23 mouse cellular contexts compared by ENCODE assay signal in the genomic region with DNA sequence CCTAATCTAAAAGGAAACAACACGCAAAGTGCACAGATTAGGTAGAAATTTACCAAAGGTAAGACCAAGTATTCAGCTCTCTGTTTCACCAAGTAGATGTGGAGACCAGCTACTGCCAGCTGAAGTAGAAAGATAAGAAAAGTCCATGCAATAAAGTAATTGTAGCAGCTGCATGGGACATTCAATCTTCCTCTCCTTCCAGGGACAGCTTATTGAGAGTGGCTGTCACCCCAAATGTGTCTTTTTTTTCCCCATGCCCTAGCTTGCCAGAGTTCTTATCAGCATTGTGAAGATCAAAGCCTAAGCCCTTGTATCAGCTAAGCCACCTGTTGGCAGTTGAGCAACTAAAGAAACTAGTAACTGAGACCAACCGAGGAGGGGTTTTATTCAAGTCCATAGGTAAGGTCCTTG.
DNase-seq lines count a peak whose midpoint lies in the region; ATAC-seq and TF ChIP-seq lines count a peak whose summit lies in the region.
"Had no signal": no experiment of that assay in that cellular context is flagged by ENCODE, and none has a peak within 500 bp of the region (broad histone marks: within the 10 kb centered on the region; RNA-seq: fewer than 3 reads in every experiment).

No protein-coding gene starts in this region.

- no peak overlapping the region; the same call in 1 of the 2 replicates for H3K4me3 ChIP-seq in G1E (ENCODE audit: low read depth, low read length)
- no peak overlapping the region for H3K4me3 ChIP-seq in liver, embryonic 11.5 days (ENCODE audit: low read depth, low read length)
- H3K4me3 ChIP-seq in midbrain, embryonic 16.5 days (ENCODE audit: low read depth, low read length) = no peak overlapping the region
- H3K4me3 ChIP-seq: embryonic facial prominence, embryonic 13.5 days; heart, embryonic 13.5 days; hindbrain, embryonic 15.5 days; left cerebral cortex, adult 2 months; limb, embryonic 10.5 days had no signal

- no peak for TF ChIP-seq CTCF in G1E (IDR thresholded peaks at IDR 0.05; ENCODE audit: low read depth, low read length)

- H3K36me3 ChIP-seq in G1E (replicated peaks) = no peaks in the 10 kb centered on the region
- no peaks in the 10 kb centered on the region for H3K36me3 ChIP-seq in liver, embryonic 11.5 days (ENCODE audit: control insufficient read depth, insufficient read depth, low read length)
- H3K36me3 ChIP-seq in midbrain, embryonic 16.5 days (ENCODE audit: control insufficient read depth, insufficient read depth, low read length) = no peaks in the 10 kb centered on the region
- H3K36me3 ChIP-seq: embryonic facial prominence, embryonic 13.5 days; heart, embryonic 13.5 days; hindbrain, embryonic 15.5 days; limb, embryonic 10.5 days had no signal

- H3K9me3 ChIP-seq in G1E (replicated peaks) = no peaks in the 10 kb centered on the region
- H3K9me3 ChIP-seq in liver, embryonic 11.5 days (ENCODE audit: control insufficient read depth, low read length) = no peaks in the 10 kb centered on the region
- H3K9me3 ChIP-seq in midbrain, embryonic 16.5 days (replicated peaks; ENCODE audit: control insufficient read depth, low read length, poor library complexity, severe bottlenecking) = no peaks in the 10 kb centered on the region
- H3K9me3 ChIP-seq: embryonic facial prominence, embryonic 13.5 days; heart, embryonic 13.5 days; hindbrain, embryonic 15.5 days; limb, embryonic 10.5 days had no signal

- 0 out of 2 replicates have a peak overlapping the region, but pooled peaks have one; percentile 29 for H3K27ac ChIP-seq in liver, embryonic 11.5 days (ENCODE audit: low read depth, low read length)
- no peak overlapping the region for H3K27ac ChIP-seq in midbrain, embryonic 16.5 days (ENCODE audit: low read length)
- H3K27ac ChIP-seq: embryonic facial prominence, embryonic 13.5 days; heart, embryonic 13.5 days; hindbrain, embryonic 15.5 days; kidney, postnatal 0 days; left cerebral cortex, adult 2 months; limb, embryonic 10.5 days had no signal

- peak overlapping the region; percentile 27; the same call in 1 of the 2 replicates for H3K4me2 ChIP-seq in liver, embryonic 11.5 days
- no peak overlapping the region for H3K4me2 ChIP-seq in midbrain, embryonic 16.5 days (ENCODE audit: low read length)
- H3K4me2 ChIP-seq: embryonic facial prominence, embryonic 13.5 days; heart, embryonic 13.5 days; hindbrain, embryonic 15.5 days had no signal

- peak; percentile 83 for ATAC-seq in G1E (ENCODE audit: extremely low read depth, insufficient number of reproducible peaks, low FRiP score, poor library complexity, severe bottlenecking)
- ATAC-seq in hematopoietic stem cell, adult 5-6 weeks (replicated peaks in 1 of 2; ENCODE audit: insufficient read depth in 1 of 2, low FRiP score in 2 of 2, low TSS enrichment in 1 of 2, low read depth in 1 of 2, poor library complexity in 2 of 2, severe bottlenecking in 2 of 2) = peak; percentile 32 to 42; a peak in 1 of 4 replicates
- ATAC-seq in liver, embryonic 11.5 days (replicated peaks; ENCODE audit: low FRiP score) = peak; percentile 82
- peak; percentile 86 for ATAC-seq in megakaryocyte progenitor cell, adult 5-6 weeks (replicated peaks; ENCODE audit: poor library complexity)
- ATAC-seq in midbrain, embryonic 16.5 days = no peak
- ATAC-seq: forebrain, embryonic 16.5 days had no signal

- DNase-seq in G1E (ENCODE audit: low spot score) = peak; percentile 63
- DNase-seq in liver, embryonic 11.5 days (ENCODE audit: low spot score) = peak; percentile 33
- no peak for DNase-seq in thymus, postnatal 25 days
- DNase-seq in urinary bladder, postnatal 25 days (ENCODE audit: low spot score) = no peak
- DNase-seq in lung, postnatal 4 days = no peak
- DNase-seq: cerebellum, adult 9-10 months; heart, adult 11 months; heart, postnatal 36 days; kidney, adult 18-20 months; lung, adult 18-20 months; lung, postnatal 14 days; right cerebral cortex, postnatal 14 days; thymus, postnatal 36 days had no signal

- no peak overlapping the region for H3K9ac ChIP-seq in liver, embryonic 11.5 days (ENCODE audit: low read depth, low read length)
- H3K9ac ChIP-seq in midbrain, embryonic 16.5 days (ENCODE audit: low read depth, low read length) = no peak overlapping the region
- H3K9ac ChIP-seq: embryonic facial prominence, embryonic 13.5 days; heart, embryonic 13.5 days; hindbrain, embryonic 15.5 days had no signal

- WGBS in liver, embryonic 11.5 days = 25% methylated on average over 2 of the region's 2 CpGs
- 82% methylated on average over 2 of the region's 2 CpGs for WGBS in midbrain, embryonic 16.5 days

- peaks cover 68% of the 10 kb centered on the region for H3K4me1 ChIP-seq in G1E (ENCODE audit: insufficient read depth, low read depth, low read length)
- H3K4me1 ChIP-seq in liver, embryonic 11.5 days (replicated peaks; ENCODE audit: control insufficient read depth, insufficient read depth, low read length) = peaks cover 6% of the 10 kb centered on the region
- H3K4me1 ChIP-seq in midbrain, embryonic 16.5 days (ENCODE audit: control insufficient read depth, insufficient read depth, low read length) = no peaks in the 10 kb centered on the region
- H3K4me1 ChIP-seq: embryonic facial prominence, embryonic 13.5 days; hindbrain, embryonic 15.5 days had no signal

- no peaks in the 10 kb centered on the region for H3K27me3 ChIP-seq in G1E (ENCODE audit: insufficient read depth, low read length)
- no peaks in the 10 kb centered on the region for H3K27me3 ChIP-seq in liver, embryonic 11.5 days (replicated peaks; ENCODE audit: control insufficient read depth, insufficient read depth, low read length)
- no peaks in the 10 kb centered on the region for H3K27me3 ChIP-seq in midbrain, embryonic 16.5 days (ENCODE audit: control insufficient read depth, insufficient read depth, low read depth, low read length)
- H3K27me3 ChIP-seq: embryonic facial prominence, embryonic 13.5 days; heart, embryonic 13.5 days; hindbrain, embryonic 15.5 days had no signal

Comparison
In these comparisons a context has a peak if more than half of its experiments do, and no peak if none do; other contexts are left out.
1. DNase-seq: peak in G1E (single experiment) and liver, embryonic 11.5 days (single experiment); none in thymus, postnatal 25 days (single experiment), urinary bladder, postnatal 25 days (single experiment) and lung, postnatal 4 days (0 of 2).